Mouse (Mus musculus) heart, embryonic 14.5 days (tissue): ENCODE measurements around the gene Hamp2. TPM values are rescaled to one million over a fixed set of nuclear protein-coding genes. Genes with fewer than 3 reads are reported as not detected.
"Not testable (repeated sequence)": the region's sequence is repeated elsewhere in the genome, so short reads cannot be mapped to it uniquely, and the experiment has no call there.

Experiments used
- ATAC-seq: fragments of 200-750 bp; cut with Nextera tagmentation; 2 replicates; pipeline ENCODE4 v1.8.0; 2017; ENCODE audit warnings: low read depth, moderate TSS enrichment; ENCODE audit not compliant: insufficient number of reproducible peaks, insufficient read depth, low FRiP score
- H3K27ac ChIP-seq, 2 experiments: fragments of 200-500 bp in 1 of 2; fragments of 300-500 bp in 1 of 2; sonication (generic) in 1 of 2; replicated peaks in 1 of 2; 2 replicates each; pipeline ENCODE4 v1.5.1; 2012 to 2014; ENCODE audit warnings: low read depth in 2 of 2, low read length in 2 of 2, control low read depth in 1 of 2, mild to moderate bottlenecking in 1 of 2, mixed read lengths in 1 of 2; ENCODE audit not compliant: control insufficient read depth in 1 of 2, insufficient read depth in 1 of 2
- H3K27me3 ChIP-seq: fragments of 300-500 bp; sonication (generic); 2 replicates; pipeline ENCODE4 v1.6.1; 2014; ENCODE audit warnings: mild to moderate bottlenecking, low read length, control low read depth; ENCODE audit not compliant: control insufficient read depth, insufficient read depth
- H3K36me3 ChIP-seq: fragments of 300-500 bp; sonication (generic); 2 replicates; pipeline ENCODE4 v1.6.1; 2014; ENCODE audit warnings: mild to moderate bottlenecking, control low read depth, low read length, mixed read lengths; ENCODE audit not compliant: control insufficient read depth, insufficient read depth
- H3K4me1 ChIP-seq, 2 experiments: fragments of 200-500 bp in 1 of 2; fragments of 300-500 bp in 1 of 2; sonication (generic) in 1 of 2; 2 replicates each; pipeline ENCODE4 v1.6.1; 2012 to 2014; ENCODE audit warnings: low read length in 2 of 2, control low read depth in 1 of 2, mixed read lengths in 1 of 2; ENCODE audit not compliant: control insufficient read depth in 2 of 2, insufficient read depth in 2 of 2
- H3K4me2 ChIP-seq: fragments of 300-500 bp; sonication (generic); 2 replicates; pipeline ENCODE4 v1.6.1; 2014; ENCODE audit warnings: mild to moderate bottlenecking, low read length
- H3K4me3 ChIP-seq, 2 experiments: fragments of 200-500 bp in 1 of 2; fragments of 300-500 bp in 1 of 2; sonication (generic) in 1 of 2; 2 replicates each; pipeline ENCODE4 v1.5.1; 2012 to 2014; ENCODE audit warnings: low read length in 2 of 2, mild to moderate bottlenecking in 2 of 2, control low read depth in 1 of 2, low read depth in 1 of 2, moderate library complexity in 1 of 2; ENCODE audit not compliant: control insufficient read depth in 1 of 2, insufficient read depth in 1 of 2
- H3K9ac ChIP-seq: fragments of 300-500 bp; sonication (generic); 2 replicates; pipeline ENCODE4 v1.6.1; 2014; ENCODE audit warnings: mild to moderate bottlenecking, low read length
- H3K9me3 ChIP-seq: fragments of 300-500 bp; sonication (generic); 2 replicates; pipeline ENCODE4 v1.6.1; 2016; ENCODE audit warnings: low read length, control low read depth; ENCODE audit not compliant: control insufficient read depth
- WGBS: fragments of 180-500 bp; shearing (Covaris S2); extraction: QIAGEN DNeasy Blood & Tissue Kit; methylation state at CpG from one replicate; pipeline ENCODE4 v1.1.7; 2014; 5-methylcytosine and 5-hydroxymethylcytosine counted together
- polyA plus RNA-seq: library from polyadenylated mRNA; unstranded; fragments of >200 nt; fragmentation: Nextera tagmentation; extraction: Ambion mirVana; gene quantifications from 2 replicates; pipeline ENCODE4 v1.2.1, GENCODE M21; 2014

The Hamp2 gene
- polyA plus RNA-seq, 1 experiment from 2014 or later: not detected

GRCm38 (mm10) chr7:30940070-30940469, 15.6 kb upstream of the Hamp2 start:
- not testable (repeated sequence) for H3K27ac ChIP-seq, ATAC-seq, H3K36me3 ChIP-seq, H3K4me3 ChIP-seq, H3K4me2 ChIP-seq, H3K4me1 ChIP-seq, H3K9ac ChIP-seq, H3K27me3 ChIP-seq, H3K9me3 ChIP-seq
- 76% methylated on average over 1 of the region's 1 CpGs for WGBS

DNA sequence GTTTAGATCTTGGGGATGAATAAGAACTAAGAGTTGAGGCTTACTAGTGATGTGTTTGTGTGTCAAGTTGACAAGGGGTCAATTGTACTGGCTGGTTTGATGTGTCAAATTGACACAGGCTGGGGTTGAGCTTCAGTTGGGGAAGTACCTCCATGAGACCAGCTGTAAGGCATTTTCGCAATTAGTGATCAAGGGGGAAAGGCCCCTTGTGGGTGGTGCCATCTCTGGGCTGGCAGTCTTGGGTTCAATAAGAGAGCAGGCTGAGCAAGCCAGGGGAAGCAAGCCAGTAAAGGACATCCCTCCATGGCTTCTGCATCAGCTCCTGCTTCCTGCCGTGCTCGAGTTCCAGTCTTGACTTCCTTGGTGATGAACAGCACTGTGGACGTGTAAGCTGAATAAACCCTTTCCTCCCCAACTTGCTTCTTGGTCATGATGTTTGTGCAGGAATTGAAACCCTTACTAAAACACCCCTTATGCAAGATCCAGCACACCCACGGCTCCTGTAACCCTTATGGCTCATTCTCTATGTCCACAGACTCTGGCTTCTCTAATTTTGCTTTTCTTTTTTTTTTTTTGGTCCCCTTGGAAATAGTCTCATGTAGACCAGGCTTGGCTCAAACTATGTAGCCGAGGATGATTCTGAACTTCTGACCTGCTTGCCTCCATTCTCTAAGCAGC, 11.1 kb upstream of the Hamp2 start:
- not testable (repeated sequence) for H3K36me3 ChIP-seq, H3K9ac ChIP-seq, H3K9me3 ChIP-seq, ATAC-seq, H3K27me3 ChIP-seq, H3K27ac ChIP-seq, H3K4me2 ChIP-seq, H3K4me3 ChIP-seq, H3K4me1 ChIP-seq
- 71% methylated on average over 6 of the region's 6 CpGs for WGBS

DNA sequence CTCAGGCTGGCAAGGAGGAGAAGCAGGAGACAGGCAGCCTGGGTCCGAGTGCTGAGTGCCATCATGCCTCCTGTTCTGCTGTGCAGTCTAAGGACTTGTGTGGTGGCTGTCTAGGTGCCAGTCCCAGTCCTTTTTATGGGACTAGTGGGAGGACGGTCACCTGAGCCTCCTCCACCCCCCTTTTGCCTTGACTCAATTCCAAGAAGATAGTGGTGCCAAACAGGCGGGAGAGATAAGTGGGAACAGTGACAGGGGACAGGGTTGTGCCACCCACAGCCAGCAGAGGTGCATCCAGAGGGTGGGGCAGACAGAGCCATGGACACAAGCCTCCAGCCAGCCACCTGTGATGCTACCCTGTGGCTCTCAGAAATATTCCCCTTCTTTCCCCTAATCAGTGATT, 410 bp downstream of the Hamp2 start:
- H3K4me3 ChIP-seq: no peak overlapping the region
- no peak overlapping the region for H3K9ac ChIP-seq
- H3K4me2 ChIP-seq: no peak overlapping the region
- no peaks in the 10 kb centered on the region for H3K27me3 ChIP-seq
- H3K36me3 ChIP-seq: no peaks in the 10 kb centered on the region
- ATAC-seq: no peak
- H3K27ac ChIP-seq: no peak overlapping the region
- H3K9me3 ChIP-seq: no peaks in the 10 kb centered on the region
- WGBS: 53% methylated on average over 3 of the region's 3 CpGs
- no peaks in the 10 kb centered on the region for H3K4me1 ChIP-seq

DNA sequence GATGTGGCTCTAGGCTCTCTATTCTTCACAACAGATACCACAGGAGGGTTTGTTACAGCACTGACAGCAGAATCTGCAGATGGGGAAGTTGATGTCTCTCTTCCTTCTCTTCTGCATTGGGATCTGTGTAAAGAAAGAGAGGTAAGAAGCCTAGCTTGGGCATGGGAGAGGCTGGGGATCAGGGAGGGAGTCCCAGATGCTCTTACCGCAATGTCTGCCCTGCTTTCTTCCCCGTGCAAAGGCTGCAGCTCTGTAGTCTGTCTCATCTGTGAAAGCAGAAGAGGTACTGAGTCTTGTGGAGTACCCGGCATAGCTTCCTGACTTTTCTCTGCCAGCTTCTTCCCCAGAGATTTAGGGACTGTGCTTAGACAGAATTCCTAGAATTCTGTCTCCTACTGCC, 2.0 kb downstream of the Hamp2 start:
- not testable (repeated sequence) for H3K9ac ChIP-seq, ATAC-seq, H3K36me3 ChIP-seq, H3K4me3 ChIP-seq, H3K4me2 ChIP-seq, H3K27me3 ChIP-seq, H3K9me3 ChIP-seq, H3K27ac ChIP-seq, H3K4me1 ChIP-seq
- 40% methylated on average over 3 of the region's 3 CpGs for WGBS

- H3K4me2 ChIP-seq: no peak overlapping the region
- no peak overlapping the region for H3K9ac ChIP-seq
- H3K27me3 ChIP-seq: no peaks in the 10 kb centered on the region
- H3K4me3 ChIP-seq: no peak overlapping the region
- no peaks in the 10 kb centered on the region for H3K36me3 ChIP-seq
- no peak for ATAC-seq
- no peaks in the 10 kb centered on the region for H3K9me3 ChIP-seq
- H3K27ac ChIP-seq: no peak overlapping the region
- 46% methylated on average over 3 of the region's 3 CpGs for WGBS
- no peaks in the 10 kb centered on the region; a peak in 1 of 4 replicates for H3K4me1 ChIP-seq
Measured at GRCm38 (mm10) chr7:30920217-30920616, 4.3 kb downstream of the Hamp2 start.

DNA sequence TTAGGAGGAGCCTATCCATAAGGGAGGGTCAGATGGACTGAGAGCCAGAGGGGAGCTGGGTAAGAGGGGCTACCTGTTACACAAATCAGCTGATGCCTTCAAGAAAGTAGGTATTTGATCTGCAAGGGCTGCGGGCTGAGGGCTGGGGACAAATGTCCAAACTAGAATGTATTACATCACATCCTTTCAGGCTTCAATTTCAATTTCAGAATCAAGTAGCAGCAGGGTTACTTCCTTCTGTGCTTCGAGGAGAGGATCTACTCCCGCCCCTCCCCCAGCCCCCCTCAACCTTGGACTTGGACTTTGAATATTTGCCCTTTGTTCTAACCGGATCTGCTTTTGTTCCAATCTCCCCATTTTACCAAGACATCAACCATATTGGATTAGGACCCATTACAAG, 7.3 kb downstream of the Hamp2 start:
- no peak overlapping the region for H3K9ac ChIP-seq
- H3K27ac ChIP-seq: no peak overlapping the region
- H3K4me1 ChIP-seq: peaks cover 0 to 7% of the 10 kb centered on the region in 2 experiments; a peak in 2 of 4 replicates
- H3K9me3 ChIP-seq: no peaks in the 10 kb centered on the region
- H3K4me3 ChIP-seq: no peak overlapping the region
- 48% methylated on average over 4 of the region's 4 CpGs for WGBS
- H3K4me2 ChIP-seq: no peak overlapping the region
- no peaks in the 10 kb centered on the region for H3K36me3 ChIP-seq
- no peaks in the 10 kb centered on the region for H3K27me3 ChIP-seq
- ATAC-seq: no peak

DNA sequence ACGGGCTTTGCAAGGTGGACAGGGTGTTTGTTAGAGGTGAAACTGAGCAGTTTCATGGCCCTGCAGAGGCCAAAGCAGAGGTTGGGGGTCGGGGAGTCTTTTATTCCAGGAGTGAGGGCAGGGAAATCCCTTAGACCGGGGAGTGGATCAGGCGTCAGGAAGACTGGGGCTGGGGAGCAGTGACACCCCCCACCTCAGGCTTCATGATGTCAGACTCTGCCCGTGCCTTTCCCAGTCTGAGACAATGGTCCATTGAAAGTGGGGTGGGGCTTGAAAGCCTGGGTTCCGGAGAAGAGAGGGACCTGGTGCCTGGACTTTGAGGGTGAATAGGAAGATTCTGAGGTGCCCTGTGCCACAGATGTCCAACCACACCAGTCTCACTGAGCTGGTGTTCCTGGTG, 7.8 kb downstream of the Hamp2 start:
- H3K36me3 ChIP-seq: no peaks in the 10 kb centered on the region
- WGBS: 31% methylated on average over 6 of the region's 6 CpGs
- no peak overlapping the region for H3K9ac ChIP-seq
- no peak for ATAC-seq
- H3K27me3 ChIP-seq: no peaks in the 10 kb centered on the region
- no peak overlapping the region for H3K27ac ChIP-seq
- H3K9me3 ChIP-seq: no peaks in the 10 kb centered on the region
- no peak overlapping the region for H3K4me3 ChIP-seq
- H3K4me1 ChIP-seq: peaks cover 0 to 7% of the 10 kb centered on the region in 2 experiments; a peak in 2 of 4 replicates
- H3K4me2 ChIP-seq: no peak overlapping the region

DNA sequence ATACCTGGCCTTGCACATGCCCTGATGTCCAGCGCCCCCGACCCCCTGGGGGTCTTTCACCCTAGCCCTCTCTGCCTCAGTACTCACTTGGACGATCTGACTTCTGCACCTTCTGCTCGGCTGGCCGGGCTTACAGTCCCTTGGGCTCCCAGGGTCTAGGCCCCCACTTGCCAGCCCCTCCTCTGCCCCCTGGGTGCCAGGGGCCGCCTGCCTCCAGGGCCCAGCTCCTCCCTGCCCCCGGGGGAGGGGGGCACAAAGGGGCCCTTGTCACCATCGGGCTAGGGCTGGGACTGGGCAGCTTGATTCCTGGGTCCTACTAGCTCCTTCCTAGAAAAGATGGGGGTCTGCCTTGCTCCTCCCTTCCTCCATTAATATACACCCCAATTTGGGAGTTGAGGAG, 9.7 kb downstream of the Hamp2 start, which contains the start of gene Mag:
TSS of gene Mag (minus strand) at position 142 of the 400 bp plus-strand sequence.
- no peak within 1 kb of the TSS for H3K27ac ChIP-seq
- ATAC-seq: no peak
- H3K36me3 ChIP-seq: no peaks in the 10 kb centered on the region
- no peak within 1 kb of the TSS for H3K4me2 ChIP-seq
- peaks cover 0 to 7% of the 10 kb centered on the region in 2 experiments; a peak in 2 of 4 replicates for H3K4me1 ChIP-seq
- 62% methylated on average over 8 of the region's 8 CpGs for WGBS
- no peaks in the 10 kb centered on the region for H3K9me3 ChIP-seq
- no peaks in the 10 kb centered on the region for H3K27me3 ChIP-seq
- no peak within 1 kb of the TSS for H3K4me3 ChIP-seq
- H3K9ac ChIP-seq: no peak within 1 kb of the TSS
